Mouse (Mus musculus) neural tube, embryonic 15.5 days (tissue): ENCODE data around the gene Itih5. TPM values are rescaled to one million over a fixed set of nuclear protein-coding genes. Genes with fewer than 3 reads are reported as not detected.

Source experiments
- ATAC-seq: fragments of 200-750 bp; cut with Nextera tagmentation; 2 replicates; pipeline ENCODE4 v1.8.0; 2017; ENCODE audit warnings: mild to moderate bottlenecking, moderate TSS enrichment, moderate library complexity; ENCODE audit not compliant: low FRiP score
- H3K27ac ChIP-seq: fragments of 300-500 bp; sonication (generic); replicated peaks from 2 replicates; pipeline ENCODE4 v1.5.1; 2015; ENCODE audit warnings: mild to moderate bottlenecking, inconsistent platforms
- H3K27me3 ChIP-seq: fragments of 300-500 bp; sonication (generic); replicated peaks from 2 replicates; pipeline ENCODE4 v1.6.1; 2015; ENCODE audit warnings: inconsistent platforms
- H3K36me3 ChIP-seq: fragments of 300-500 bp; sonication (generic); 2 replicates; pipeline ENCODE4 v1.6.1; 2015; ENCODE audit warnings: inconsistent platforms
- H3K4me1 ChIP-seq: fragments of 300-500 bp; sonication (generic); 2 replicates; pipeline ENCODE4 v1.6.1; 2015; ENCODE audit warnings: inconsistent platforms
- H3K4me2 ChIP-seq: fragments of 300-500 bp; sonication (generic); 2 replicates; pipeline ENCODE4 v1.6.1; 2015; ENCODE audit warnings: inconsistent platforms, mild to moderate bottlenecking, moderate library complexity
- H3K4me3 ChIP-seq: fragments of 300-500 bp; sonication (generic); replicated peaks from 2 replicates; pipeline ENCODE4 v1.5.1; 2015; ENCODE audit warnings: mild to moderate bottlenecking, inconsistent platforms
- H3K9ac ChIP-seq: fragments of 300-500 bp; sonication (generic); replicated peaks from 2 replicates; pipeline ENCODE4 v1.6.1; 2015; ENCODE audit warnings: mild to moderate bottlenecking, inconsistent platforms
- H3K9me3 ChIP-seq: fragments of 300-500 bp; sonication (generic); replicated peaks from 2 replicates; pipeline ENCODE4 v1.6.1; 2016; ENCODE audit warnings: inconsistent platforms
- WGBS: fragments of 180-500 bp; shearing (Covaris S2); methylation state at CpG from one replicate; pipeline ENCODE4 v1.1.7; 2015; ENCODE audit warnings: mixed read lengths; 5-methylcytosine and 5-hydroxymethylcytosine counted together
- polyA plus RNA-seq: library from polyadenylated mRNA; unstranded; fragments of >200 nt; fragmentation: Nextera tagmentation; extraction: Ambion mirVana; gene quantifications from 2 replicates; pipeline ENCODE4 v1.2.1, GENCODE M21; 2015

Gene Itih5
- polyA plus RNA-seq, 1 experiment from 2014 or later = 7.5 TPM

DNA sequence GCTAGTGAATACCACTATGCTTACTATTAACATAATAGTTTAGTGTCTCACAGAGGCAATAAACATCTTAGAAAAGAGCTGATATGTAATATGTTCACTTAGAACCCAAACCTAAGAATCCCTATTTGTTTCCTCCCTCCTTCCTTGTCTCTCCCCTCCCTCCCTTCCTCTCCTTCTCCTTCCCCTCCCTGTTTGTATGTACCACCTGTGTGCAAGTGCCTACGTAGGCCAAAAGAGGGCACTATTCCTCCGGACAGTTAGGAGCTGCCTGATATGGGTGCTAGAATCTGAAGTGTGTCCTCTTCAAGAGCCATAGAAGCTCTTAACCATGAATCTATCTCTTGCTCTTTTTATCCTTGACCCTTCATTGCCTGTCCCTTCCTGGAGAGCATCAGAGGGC, 83.2 kb downstream of the Itih5 start:
- no peak overlapping the region for H3K4me2 ChIP-seq
- no peaks in the 10 kb centered on the region for H3K36me3 ChIP-seq
- H3K27me3 ChIP-seq = no peaks in the 10 kb centered on the region
- no peak overlapping the region for H3K27ac ChIP-seq
- ATAC-seq = no peak
- no peaks in the 10 kb centered on the region for H3K4me1 ChIP-seq
- no peak overlapping the region for H3K9ac ChIP-seq
- 95% methylated on average over 2 of the region's 2 CpGs for WGBS
- no peaks in the 10 kb centered on the region for H3K9me3 ChIP-seq
- no peak overlapping the region for H3K4me3 ChIP-seq

DNA sequence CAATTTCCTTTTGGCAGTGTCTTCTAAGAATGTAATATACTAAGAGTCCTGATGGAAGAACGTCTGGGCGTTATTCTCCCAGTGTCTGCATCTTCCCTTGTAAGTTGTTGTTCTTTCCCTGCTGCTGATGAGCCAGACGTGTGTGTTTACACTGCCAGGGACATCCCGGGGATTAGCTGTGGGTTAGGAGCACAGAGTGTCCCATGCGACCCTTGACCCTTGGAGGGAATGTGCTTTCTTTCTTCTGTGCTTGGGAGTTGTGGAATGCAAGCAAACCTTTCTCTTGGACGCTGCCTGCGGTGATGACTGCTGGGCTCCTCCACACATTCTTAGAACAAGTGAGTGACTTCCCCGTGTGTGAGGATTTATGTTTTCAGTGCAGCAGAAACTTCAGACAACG, 89.6 kb downstream of the Itih5 start:
- 13% methylated on average over 9 of the region's 9 CpGs for WGBS
- H3K27ac ChIP-seq = no peak overlapping the region
- no peaks in the 10 kb centered on the region for H3K9me3 ChIP-seq
- ATAC-seq = no peak
- no peaks in the 10 kb centered on the region for H3K36me3 ChIP-seq
- no peaks in the 10 kb centered on the region for H3K27me3 ChIP-seq
- no peak overlapping the region for H3K4me3 ChIP-seq
- H3K9ac ChIP-seq = no peak overlapping the region
- H3K4me2 ChIP-seq = no peak overlapping the region
- H3K4me1 ChIP-seq = no peaks in the 10 kb centered on the region

DNA sequence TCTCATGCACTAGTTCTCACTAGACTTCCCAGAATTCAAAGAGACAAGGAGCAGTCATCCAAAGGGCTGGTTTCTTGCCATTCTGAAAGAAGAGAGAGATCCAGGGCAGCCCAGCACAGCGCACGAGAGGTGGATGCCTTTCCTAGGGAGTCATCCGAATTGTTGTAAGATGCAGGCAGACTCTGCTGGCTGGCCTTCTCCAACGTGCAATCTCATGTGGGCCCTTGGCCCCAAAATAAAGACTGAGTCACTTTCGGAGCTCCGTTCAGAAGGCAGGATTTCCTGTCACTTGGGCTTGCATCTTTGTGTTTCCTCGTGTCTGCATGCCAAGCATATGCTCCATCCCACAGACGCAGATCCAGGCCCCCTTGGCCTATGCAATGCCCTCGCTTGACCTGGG, 97.1 kb downstream of the Itih5 start:
- Histone ChIP-seq H3K4me3 (no peak overlapping the region), H3K4me2 (no peak overlapping the region), H3K27me3 (no peaks in the 10 kb centered on the region), H3K9me3 (no peaks in the 10 kb centered on the region), H3K4me1 (no peaks in the 10 kb centered on the region), H3K36me3 (no peaks in the 10 kb centered on the region), H3K27ac (no peak overlapping the region), H3K9ac (no peak overlapping the region)
- WGBS = 80% methylated on average over 9 of the region's 9 CpGs
- ATAC-seq = no peak

DNA sequence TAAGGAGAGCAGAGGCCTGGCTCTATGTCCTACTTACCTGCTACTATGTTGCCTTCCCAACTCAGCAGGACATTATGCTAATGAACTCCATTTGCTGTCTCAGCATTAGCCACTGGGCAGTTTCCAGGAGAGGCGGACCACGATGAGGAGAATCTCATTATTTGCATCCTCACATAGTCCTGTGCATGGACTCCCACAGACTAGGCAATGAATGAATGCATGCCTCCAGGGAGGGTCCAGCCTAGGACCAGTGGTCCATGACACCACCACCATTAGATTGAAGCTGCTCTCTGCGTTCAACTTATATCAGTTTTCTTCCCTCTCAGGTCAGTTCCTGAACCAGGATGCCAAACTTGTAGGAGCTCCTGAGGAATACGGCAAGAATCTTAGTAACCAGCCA, 97.6 kb downstream of the Itih5 start:
- WGBS = 65% methylated on average over 4 of the region's 4 CpGs
- H3K27ac ChIP-seq = no peak overlapping the region
- ATAC-seq = no peak
- H3K4me2 ChIP-seq = no peak overlapping the region
- H3K9ac ChIP-seq = no peak overlapping the region
- no peaks in the 10 kb centered on the region for H3K4me1 ChIP-seq
- no peak overlapping the region for H3K4me3 ChIP-seq
- H3K27me3 ChIP-seq = no peaks in the 10 kb centered on the region
- H3K9me3 ChIP-seq = no peaks in the 10 kb centered on the region
- no peaks in the 10 kb centered on the region for H3K36me3 ChIP-seq

DNA sequence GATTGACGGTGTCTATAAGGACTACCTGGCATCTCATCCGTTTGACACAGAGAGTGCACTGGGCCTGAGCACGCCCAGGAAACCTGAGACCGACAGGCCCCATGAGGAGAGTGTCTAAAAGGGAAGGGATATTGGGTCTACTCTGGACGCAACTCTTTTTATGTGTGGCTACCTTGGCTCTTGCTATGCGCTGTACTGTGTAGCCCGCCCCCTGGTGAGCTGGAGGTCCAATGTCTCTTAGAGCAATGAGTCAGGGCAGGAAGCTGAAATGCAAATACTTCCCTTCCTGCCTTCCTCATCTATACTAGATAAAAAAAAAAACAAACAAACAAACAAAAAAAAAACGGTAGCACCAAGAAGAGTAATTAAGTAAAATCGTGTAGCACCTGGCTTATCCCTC, 98.1 kb downstream of the Itih5 start:
- H3K9ac ChIP-seq = no peak overlapping the region
- 92% methylated on average over 9 of the region's 9 CpGs for WGBS
- no peaks in the 10 kb centered on the region for H3K9me3 ChIP-seq
- H3K36me3 ChIP-seq = no peaks in the 10 kb centered on the region
- ATAC-seq = no peak
- no peak overlapping the region for H3K4me3 ChIP-seq
- no peak overlapping the region for H3K27ac ChIP-seq
- H3K27me3 ChIP-seq = no peaks in the 10 kb centered on the region
- no peak overlapping the region for H3K4me2 ChIP-seq
- no peaks in the 10 kb centered on the region for H3K4me1 ChIP-seq

DNA sequence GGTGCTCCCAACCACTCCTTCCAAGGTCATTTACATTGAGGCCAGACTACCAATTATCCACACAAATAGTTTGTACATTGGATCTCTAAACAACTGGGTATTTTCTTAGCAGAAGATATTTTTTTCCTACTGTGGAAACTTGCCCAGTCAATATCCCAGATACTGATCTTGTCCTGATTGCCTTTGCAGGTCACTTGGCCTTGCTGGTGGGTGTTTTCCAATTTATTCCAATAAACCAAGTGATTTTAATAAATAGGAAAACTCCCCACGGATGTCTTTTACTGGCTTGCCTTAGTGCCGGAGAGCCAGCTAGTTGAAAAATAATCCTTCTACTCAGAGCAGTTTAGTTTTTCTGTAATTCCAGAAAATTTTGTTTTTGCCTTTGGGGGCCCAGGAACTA, 98.6 kb downstream of the Itih5 start:
- Histone ChIP-seq H3K9me3 (no peaks in the 10 kb centered on the region), H3K9ac (no peak overlapping the region), H3K27me3 (no peaks in the 10 kb centered on the region), H3K4me3 (no peak overlapping the region), H3K27ac (no peak overlapping the region), H3K36me3 (no peaks in the 10 kb centered on the region), H3K4me1 (no peaks in the 10 kb centered on the region), H3K4me2 (no peak overlapping the region)
- ATAC-seq = no peak
- 84% methylated on average over 2 of the region's 2 CpGs for WGBS

DNA sequence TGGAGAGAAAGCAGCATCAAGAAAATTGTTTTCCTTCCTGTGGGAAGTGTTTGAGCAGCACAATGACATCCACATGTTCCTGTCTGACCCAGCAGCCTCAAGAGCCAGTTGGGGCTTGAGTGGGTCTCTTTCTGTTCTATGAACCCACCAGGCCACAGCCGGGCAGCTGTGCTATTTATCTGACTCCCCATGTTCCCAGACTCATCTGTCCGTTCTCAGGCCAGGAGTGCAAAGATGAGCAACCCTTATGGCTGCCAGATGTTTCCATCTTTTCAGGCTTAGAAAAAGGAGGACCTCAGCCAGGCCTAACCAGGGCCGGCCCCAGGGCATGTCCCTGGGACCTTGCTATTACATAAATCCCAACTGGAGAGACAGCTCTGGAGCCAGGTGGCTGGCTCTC, 100.0 kb downstream of the Itih5 start:
- Histone ChIP-seq H3K9me3 (no peaks in the 10 kb centered on the region), H3K4me1 (no peaks in the 10 kb centered on the region), H3K9ac (no peak overlapping the region), H3K4me3 (no peak overlapping the region), H3K36me3 (no peaks in the 10 kb centered on the region), H3K27ac (no peak overlapping the region), H3K4me2 (no peak overlapping the region), H3K27me3 (no peaks in the 10 kb centered on the region)
- WGBS = 75% methylated on average over 3 of the region's 3 CpGs
- no peak for ATAC-seq

DNA sequence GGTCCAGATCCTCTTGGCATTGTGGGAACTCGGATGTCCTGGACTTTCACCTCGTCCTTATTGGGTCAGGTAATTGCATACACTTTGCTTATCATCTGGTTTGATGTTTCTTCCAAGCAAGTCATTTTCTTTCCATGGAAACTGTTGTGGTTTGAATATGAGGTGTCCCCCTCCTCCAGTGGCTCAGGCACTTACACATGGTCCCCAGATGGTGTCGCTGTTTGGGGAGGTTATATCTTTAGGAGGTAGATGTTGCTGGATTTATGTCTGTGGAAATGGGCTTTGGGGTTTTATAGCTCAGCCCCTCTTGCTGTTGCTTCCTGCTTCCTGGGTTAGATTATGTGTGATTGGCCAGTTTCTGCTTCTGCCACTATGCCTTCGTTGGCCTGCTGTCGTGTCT, 103.6 kb downstream of the Itih5 start:
- H3K4me3 ChIP-seq = no peak overlapping the region
- no peak for ATAC-seq
- H3K4me1 ChIP-seq = no peaks in the 10 kb centered on the region
- no peak overlapping the region for H3K9ac ChIP-seq
- no peaks in the 10 kb centered on the region for H3K27me3 ChIP-seq
- no peak overlapping the region for H3K27ac ChIP-seq
- no peaks in the 10 kb centered on the region for H3K36me3 ChIP-seq
- H3K4me2 ChIP-seq = no peak overlapping the region
- no peaks in the 10 kb centered on the region for H3K9me3 ChIP-seq
- WGBS = 71% methylated on average over 5 of the region's 5 CpGs

DNA sequence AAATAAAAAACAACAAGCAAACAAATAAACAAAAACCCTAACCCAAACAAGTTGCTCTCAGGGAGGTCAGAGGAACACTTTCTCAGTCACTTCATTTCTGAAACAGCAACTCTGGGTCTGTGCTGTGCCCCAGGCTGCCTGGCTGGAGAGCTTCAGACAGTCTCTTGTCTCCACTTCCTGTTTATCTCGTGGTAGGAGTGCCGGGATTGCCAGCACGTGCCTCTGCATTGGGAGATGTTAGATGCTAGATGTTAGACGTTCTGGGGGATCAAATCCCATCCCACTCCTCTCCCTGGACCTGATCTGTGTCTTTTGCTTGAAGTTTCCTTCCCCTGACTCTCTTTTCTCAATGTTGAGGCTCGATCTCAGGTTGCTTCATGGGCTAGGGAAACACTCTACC, 104.9 kb downstream of the Itih5 start:
- Histone ChIP-seq H3K9ac (no peak overlapping the region), H3K36me3 (no peaks in the 10 kb centered on the region), H3K4me1 (0 out of 2 replicates have a peak, but pooled peaks cover 2% of the 10 kb centered on the region), H3K27ac (no peak overlapping the region), H3K4me3 (no peak overlapping the region), H3K27me3 (no peaks in the 10 kb centered on the region), H3K4me2 (no peak overlapping the region), H3K9me3 (no peaks in the 10 kb centered on the region)
- ATAC-seq = no peak
- 68% methylated on average over 5 of the region's 5 CpGs for WGBS

DNA sequence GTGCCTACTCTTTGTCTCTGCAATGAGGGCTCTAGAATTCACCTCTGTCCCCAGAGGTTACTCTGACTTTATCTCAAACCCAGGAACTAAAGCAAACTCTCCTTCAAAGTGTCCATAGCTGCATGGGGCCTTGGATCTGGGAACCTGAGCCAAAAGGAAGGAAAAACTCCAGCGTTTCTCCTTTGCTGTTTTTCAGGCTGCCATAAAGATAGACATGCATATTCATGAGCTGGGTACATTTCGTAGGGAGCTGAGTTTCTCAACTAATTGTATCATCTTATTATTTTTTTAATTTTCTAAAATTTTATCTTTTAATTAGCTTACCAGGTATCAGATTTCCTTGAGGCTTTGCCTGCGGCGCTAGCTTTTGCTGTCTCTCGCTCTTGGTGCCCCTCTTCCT, 106.7 kb downstream of the Itih5 start:
- Histone ChIP-seq H3K9me3 (no peaks in the 10 kb centered on the region), H3K4me3 (no peak overlapping the region), H3K36me3 (no peaks in the 10 kb centered on the region), H3K4me2 (no peak overlapping the region), H3K9ac (no peak overlapping the region), H3K27ac (no peak overlapping the region), H3K4me1 (0 out of 2 replicates have a peak, but pooled peaks cover 6% of the 10 kb centered on the region), H3K27me3 (no peaks in the 10 kb centered on the region)
- WGBS = 46% methylated on average over 5 of the region's 5 CpGs
- no peak for ATAC-seq

DNA sequence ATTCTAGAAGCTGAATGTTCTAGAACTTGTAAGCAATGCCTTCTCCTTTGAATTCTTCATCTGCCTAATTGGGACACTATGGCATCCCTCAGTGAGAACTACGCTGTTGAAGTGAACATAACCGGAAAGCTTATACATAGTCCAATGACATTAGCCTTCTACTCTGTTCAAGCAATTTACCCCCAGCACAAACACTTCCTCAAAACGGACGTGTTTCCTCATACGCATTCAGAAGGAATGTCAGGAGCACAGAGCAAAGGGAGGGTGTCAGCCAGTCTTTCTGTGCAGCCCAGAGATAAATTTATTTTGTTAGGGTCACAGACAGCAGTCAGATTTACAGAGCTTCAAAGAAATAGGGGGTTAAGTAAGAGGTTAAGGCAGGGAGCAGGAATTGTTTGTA, 108.0 kb downstream of the Itih5 start:
- Histone ChIP-seq H3K27me3 (no peaks in the 10 kb centered on the region), H3K27ac (no peak overlapping the region), H3K36me3 (no peaks in the 10 kb centered on the region), H3K4me1 (0 out of 2 replicates have a peak, but pooled peaks cover 6% of the 10 kb centered on the region), H3K4me3 (no peak overlapping the region), H3K4me2 (no peak overlapping the region), H3K9me3 (no peaks in the 10 kb centered on the region), H3K9ac (no peak overlapping the region)
- 68% methylated on average over 5 of the region's 5 CpGs for WGBS
- ATAC-seq = no peak

DNA sequence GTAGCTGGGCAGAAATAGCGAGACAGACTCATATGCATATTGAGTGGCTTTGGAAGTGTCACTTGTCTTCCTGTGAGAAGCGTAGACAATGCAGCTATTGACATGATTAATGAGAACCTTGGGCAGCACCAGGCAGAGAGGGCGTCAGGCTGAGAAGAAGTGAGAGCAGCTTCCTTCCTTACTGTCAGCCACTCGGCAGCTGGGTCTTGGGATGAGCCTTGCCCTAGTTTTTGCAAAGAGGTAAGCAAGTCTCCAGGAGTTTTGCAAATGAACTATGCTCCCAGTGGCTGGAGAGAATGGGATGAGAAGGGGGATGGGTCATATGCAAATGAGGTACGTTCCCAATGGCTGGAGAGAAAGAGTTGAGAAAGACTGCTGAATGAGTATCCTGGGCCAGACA, 109.4 kb downstream of the Itih5 start:
- H3K4me2 ChIP-seq = no peak overlapping the region
- H3K9me3 ChIP-seq = no peaks in the 10 kb centered on the region
- no peak overlapping the region for H3K9ac ChIP-seq
- H3K4me1 ChIP-seq = 0 out of 2 replicates have a peak, but pooled peaks cover 6% of the 10 kb centered on the region
- no peak overlapping the region for H3K27ac ChIP-seq
- no peaks in the 10 kb centered on the region for H3K36me3 ChIP-seq
- no peaks in the 10 kb centered on the region for H3K27me3 ChIP-seq
- no peak for ATAC-seq
- H3K4me3 ChIP-seq = no peak overlapping the region
- 5% methylated on average over 5 of the region's 5 CpGs for WGBS

DNA sequence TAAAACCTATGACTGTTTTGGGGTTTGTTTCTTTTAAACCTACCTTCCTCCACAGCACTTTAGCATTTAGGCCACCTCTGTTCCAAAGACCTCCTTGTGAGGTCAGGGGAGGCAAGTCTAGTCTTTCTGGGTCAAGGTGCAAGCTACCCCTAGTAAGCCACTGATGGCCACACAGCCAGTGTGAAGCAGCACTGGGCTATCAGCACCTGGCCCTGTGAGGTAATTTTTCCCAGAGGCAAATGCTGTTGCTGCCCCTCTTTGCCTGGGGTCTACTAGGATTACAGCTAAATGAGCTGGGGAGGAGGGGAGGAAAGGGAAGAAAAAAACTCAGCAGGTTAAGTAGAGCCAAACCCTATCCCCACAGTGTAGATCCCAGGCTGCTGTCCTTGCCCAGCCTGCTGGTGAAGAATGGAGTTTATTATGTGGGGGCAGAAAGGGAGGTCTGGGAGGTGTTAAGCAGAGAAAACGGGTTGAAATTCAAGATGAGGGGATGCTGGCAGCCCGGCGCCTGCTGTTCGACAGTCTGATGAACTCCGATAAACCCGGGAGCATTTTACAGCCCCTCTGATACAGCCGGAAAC, 110.6 kb downstream of the Itih5 start:
- H3K9me3 ChIP-seq = no peaks in the 10 kb centered on the region
- no peaks in the 10 kb centered on the region for H3K27me3 ChIP-seq
- no peak overlapping the region for H3K27ac ChIP-seq
- H3K4me2 ChIP-seq = peak overlapping the region; percentile 15; the same call in 1 of the 2 replicates
- H3K36me3 ChIP-seq = no peaks in the 10 kb centered on the region
- ATAC-seq = no peak
- no peak overlapping the region for H3K9ac ChIP-seq
- no peak overlapping the region for H3K4me3 ChIP-seq
- H3K4me1 ChIP-seq = 0 out of 2 replicates have a peak, but pooled peaks cover 6% of the 10 kb centered on the region
- WGBS = 41% methylated on average over 7 of the region's 7 CpGs
